Mouse (Mus musculus) fibroblast of lung, adult 2 months (primary cell): ENCODE data around the gene Fam13a.

Source experiments
- DNase-seq: peaks from one replicate; pipeline ENCODE4 v3.0.0-alpha.2; 2011; ENCODE audit warnings: low read depth

Gene Fam13a

DNA sequence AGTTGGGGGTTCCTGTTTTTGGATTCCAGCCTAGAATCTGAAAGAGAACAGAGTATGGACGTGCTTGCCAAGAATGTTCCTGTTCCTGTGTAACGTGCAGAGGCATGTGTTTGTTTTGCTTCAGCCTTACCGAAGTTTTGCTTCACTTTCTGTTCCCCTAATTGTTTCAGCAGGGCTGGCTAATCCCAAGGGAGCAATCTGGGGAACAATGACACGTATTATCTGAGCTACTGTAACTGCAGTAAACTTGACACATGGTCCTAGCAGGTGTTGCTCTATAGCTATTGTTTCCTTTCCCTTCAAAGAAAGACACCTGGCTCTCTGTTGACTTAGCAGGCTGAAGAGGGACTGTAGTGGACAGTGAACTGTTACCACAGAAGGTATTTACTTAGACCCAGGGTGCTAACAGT is 25.3 kb downstream of the Fam13a start:
- no peak for DNase-seq

DNA sequence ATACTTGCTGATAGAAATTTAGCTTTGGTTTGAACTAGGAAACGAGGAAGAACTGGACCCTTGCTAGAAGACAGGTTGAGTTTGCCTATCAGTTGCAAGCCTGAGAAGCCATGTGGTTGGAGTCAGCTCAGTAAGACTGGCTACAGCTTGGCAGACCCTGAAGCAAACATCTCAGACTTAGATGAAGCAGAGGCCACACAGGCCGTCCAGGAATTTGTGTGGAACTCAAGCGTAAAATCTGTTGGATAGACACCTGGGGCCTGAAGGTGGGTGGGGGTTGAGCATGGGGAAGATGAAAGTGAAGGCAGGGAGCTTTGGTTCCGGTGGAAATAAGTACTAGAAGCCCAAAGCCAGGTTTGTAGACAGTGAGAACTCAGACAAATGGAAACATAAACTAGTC is 25.8 kb downstream of the Fam13a start:
- no peak for DNase-seq

DNA sequence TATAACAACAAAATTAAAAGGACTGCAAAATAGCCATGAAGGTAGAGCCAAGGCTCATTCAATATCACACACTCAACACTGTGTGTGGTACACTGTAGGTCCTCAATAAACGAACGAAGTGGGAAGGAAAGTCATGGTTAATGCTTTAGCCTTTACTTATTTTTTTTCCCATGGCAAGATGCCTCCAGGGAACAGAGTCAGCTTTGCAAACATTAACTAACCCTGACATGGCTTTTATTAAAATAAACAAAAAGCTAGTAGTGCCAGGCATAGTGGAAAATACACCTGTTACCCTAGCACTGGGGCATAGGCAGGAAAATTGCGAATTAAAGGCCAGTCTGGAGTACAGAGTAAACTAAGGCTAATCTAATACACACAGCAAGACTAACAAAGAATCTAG is 35.2 kb downstream of the Fam13a start:
- DNase-seq, result no peak

DNA sequence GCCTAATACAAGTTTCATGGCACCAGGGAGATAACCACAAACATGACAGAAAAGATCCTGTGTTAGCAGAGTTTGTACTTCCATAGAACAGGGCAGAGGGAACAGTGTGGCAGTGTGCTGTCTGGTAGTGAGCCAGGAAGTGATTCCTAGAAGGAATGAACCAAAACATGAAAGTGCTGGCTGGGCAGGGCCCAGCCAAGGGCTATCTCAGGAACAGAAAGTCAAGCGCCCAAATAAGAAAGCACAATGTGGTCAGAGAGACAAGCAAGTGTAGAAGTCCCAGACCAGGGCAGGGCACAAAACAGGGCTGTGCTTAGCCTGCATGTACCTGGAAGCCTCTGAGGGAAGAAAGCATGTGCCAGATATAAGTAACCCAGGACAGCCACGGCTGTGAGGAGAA is 35.6 kb downstream of the Fam13a start:
- no peak for DNase-seq

DNA sequence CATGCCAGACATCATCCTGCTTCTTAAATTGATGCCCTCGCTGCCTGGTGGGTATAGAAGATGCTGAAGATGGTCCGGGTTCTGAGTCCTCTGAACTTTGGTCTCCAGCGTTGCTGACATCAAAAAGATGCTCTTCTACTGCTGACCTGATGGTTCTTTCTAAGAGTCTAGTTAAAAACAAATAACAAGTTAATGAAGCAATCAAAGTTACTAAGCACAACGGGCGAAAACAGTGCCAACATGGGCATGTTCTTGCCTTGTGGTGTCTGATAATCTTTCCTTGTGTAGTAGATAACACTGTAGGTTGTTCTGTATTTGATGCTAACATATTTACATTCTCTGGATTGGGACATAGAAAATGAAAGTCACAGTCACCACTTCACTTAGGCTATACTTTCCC is 37.2 kb downstream of the Fam13a start:
- no peak for DNase-seq

DNA sequence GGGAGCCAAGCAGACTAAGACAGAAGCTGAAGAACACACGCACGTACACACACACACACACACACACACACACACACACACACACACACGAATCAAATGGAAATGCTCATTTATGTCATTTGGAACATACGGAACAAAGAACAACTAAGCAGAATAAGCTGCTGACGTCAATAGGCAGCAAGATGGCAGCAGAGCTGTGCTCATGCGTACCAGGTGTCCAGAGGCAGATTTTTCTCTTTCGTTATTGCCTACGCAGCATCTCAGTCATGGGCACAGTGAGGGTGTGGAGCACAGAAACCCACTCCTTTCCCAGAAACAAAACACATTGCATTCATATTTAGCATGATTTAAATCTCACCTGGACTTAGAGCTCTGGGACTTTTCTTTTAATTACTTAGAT is 39.2 kb downstream of the Fam13a start:
- DNase-seq, result no peak

DNA sequence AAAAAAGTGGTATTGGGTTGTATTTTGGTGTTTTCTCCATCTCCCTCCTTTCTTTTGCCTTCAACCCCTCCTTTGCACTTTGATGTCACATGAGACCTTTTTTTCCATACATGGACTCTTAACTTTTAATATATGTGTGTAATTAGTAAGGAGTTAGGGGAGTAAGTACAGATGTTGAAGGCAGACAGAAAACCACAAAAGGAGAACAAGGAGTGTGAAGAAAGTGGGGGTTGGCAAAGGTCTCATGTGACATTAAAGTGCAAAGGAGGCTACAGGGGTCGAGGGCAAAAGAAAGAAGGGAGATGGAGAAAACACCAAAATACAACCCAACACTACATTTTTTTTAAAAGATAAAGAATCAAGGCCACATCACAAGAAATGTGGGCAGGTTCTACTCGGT is 49.1 kb downstream of the Fam13a start:
- no peak for DNase-seq

DNA sequence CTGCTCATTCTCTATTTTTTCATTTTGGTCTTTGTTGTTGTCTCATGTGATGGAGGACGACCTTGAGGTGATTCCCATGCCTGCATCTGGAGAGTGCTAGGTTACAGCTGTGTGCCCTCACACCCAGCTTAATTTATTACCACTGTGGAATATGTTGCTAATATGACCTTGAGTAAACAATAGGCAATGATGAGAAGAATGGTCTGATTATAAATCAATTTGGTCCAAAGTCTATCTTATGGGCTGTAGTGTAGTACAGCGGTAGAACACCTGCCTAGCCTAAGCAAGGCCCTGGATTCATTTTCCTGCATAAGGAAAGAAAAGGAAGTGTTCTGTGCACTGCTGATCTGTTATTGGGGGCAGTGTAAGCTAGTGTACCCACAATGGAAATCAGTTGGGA is 49.9 kb downstream of the Fam13a start:
- no peak for DNase-seq

DNA sequence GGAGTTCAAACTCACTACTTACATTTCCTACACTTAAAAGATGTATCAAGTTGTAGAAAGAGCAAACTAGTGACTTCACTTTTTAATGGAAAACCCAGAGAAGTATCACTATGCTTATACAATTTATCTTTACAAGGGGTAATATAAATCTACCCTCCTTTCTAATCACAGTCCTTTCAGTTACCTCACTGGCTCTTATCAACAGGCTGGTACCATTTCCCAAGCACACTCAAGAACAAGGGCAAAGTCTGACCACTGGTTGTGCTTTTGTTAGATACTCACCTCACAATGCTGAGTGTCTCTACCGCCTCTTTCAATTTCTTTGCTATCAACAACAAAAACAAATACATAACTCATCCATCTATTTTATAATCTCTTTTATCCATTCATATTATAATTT is 51.5 kb downstream of the Fam13a start:
- no peak for DNase-seq

DNA sequence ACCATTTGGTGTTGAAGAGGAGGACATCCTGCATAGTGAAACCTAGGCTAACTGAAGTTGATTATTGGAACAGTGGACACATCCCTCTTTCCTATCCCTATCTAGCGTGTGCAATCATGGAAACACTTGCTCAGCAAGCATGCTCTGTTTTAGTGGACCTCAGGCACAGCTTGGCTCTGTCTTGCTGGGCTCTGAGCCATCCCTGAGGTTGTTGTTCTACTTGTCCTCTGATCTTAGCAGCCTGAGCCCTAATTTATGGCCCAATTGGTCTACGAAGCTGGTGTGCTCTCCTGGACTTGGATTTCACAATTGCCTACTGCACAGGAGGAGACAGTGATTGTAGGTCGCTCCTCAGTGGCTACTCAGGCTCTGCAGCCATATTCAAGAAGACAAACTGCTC is 56.1 kb downstream of the Fam13a start:
- no peak for DNase-seq

DNA sequence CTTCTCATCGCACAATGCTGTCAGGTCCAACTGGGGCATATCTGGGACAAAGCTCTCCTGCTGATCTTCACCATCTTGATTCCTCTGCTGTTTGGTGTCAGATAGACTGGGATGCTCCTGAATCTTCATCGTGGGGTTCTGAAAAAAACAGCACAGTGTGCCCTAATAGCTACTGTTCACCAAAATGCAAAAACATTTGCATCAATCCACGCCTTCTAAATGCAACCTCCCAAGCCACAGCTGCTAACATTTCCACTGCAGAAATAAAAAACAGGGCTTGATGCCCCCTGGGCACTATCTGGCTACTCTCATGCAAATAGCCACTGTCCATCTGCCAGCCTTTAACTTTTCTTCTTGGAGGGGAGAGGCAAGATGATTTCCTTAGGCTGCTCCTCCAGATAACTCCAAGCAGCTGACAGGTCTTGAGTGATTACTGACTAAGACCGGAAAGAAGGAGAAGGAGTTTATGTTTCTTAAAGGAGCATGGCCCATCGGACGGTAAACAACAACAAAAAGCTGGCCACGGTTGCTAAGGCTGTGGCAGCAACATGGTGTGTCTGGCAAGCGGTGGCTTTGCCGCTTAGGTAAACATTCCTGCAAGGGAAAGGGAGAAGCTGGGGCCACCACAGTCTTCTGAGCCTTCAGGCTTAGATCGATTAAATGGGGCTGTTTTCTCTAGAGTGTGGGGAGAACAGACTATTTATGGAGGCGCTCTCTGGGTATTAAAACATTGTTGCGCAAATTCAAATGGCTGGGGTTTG is 59.1 kb downstream of the Fam13a start:
- no peak for DNase-seq

DNA sequence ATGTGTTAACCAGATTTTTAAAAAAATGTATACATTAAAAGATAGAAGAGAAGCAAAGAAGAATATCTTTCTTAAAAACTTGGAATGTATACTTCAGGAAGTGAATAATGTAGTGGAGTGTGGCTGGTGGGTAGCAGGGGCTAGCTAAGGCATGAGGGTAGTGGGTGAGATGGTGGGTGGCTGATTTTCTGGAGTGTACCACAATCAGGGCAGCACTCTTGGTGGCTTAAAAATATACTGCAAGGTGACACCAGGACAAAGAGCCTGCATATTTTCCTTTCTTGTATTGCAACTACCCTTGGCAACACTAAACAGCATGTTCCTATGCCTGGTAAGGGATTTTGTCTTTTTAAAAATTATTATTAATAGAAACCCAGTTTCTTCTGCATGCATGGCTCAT is 59.8 kb downstream of the Fam13a start:
- no peak for DNase-seq

DNA sequence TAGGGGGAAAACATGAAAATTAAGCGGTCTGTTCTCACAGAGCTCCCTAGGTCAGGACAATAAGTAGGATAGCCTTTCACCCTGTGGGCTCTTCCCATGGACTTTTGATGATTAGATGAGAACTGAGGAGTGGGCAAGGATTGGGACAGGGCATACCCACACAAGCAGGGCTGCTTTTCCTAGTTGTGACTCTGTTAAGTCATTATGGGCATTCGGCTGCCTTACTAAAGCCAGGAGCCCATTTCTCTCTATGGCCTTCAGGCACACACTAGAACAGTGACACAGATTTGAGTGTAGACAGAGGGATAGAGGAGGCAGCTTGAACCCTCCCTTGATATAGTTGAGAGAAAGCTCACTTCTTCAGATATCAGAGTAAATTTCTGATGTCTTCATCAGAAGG is 60.3 kb downstream of the Fam13a start:
- no peak for DNase-seq

DNA sequence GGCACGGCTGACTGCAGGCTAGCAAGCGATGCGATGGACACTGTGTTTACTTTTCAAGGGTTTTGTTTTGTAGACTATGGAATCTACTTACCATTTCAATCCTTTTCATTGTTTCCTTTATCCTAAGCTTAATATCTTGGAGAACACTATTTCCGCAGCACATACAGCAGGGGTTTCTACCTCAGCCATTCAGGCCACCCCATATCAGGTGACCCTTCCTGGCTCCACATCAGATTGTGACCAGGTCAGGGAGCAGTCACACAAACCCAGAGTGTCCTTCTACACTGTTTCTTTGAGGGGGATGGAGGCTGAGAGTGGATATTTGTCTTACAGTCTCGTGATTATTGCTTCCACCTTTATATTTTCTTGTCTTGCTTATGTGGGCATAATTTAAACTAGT is 61.7 kb downstream of the Fam13a start:
- DNase-seq, result no peak

DNA sequence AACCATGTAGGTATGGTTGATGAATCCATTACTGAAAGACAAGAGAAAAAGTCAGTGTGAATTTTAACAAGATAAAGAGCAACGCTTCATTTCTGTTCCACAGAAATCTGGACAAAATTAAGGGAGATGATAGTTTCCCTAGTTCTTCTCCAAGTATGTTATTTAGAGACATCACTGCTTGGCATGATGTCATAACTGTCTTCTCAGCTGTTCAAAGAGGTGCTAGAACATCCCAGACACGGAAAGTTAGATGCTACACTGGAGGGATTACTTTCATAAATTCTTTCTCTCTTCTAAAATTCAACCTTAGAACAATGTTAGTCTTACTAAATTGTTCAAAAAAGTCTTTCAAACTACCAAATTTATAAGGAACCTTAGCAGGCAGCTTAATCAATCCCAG is 63.8 kb downstream of the Fam13a start:
- no peak for DNase-seq

DNA sequence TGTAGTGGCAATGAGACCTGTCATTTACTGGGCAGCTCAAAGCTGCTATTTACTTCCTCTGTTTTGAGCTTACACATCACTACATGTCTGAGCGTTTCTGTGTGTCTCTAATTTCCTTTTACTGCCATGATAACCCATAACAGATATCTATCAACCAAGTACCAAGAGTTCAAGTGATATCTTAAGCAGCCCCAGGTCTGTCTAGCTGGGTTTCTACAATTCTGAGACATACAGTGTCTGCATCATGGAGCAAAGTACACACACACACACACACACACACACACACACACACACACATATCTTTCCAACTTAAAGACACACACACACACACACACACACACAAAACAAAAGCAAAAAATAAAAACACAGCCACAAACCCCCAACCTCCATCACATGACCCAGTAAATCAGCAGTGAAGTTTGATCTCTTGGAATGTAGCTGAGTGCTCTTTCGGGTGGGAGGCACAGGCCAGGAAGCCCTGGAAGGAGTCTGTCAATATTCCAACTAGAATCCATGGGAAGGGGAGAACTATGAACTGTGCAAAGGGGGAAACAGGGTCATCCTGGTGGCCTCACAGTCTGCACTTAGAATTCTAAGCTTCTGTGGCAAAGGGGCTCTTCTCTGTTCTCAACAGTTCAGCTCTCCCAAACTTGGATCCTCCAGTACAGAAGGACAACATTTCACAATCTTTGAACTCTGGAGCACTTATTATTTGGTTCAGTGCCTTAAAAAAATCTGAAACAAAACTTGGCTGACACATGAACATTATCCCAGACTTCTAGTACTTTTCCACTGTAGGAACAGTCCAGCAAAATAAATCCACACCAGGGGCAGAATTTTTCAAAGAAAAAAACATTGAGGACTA is 73.0 kb downstream of the Fam13a start:
- peak; percentile 43 for DNase-seq

DNA sequence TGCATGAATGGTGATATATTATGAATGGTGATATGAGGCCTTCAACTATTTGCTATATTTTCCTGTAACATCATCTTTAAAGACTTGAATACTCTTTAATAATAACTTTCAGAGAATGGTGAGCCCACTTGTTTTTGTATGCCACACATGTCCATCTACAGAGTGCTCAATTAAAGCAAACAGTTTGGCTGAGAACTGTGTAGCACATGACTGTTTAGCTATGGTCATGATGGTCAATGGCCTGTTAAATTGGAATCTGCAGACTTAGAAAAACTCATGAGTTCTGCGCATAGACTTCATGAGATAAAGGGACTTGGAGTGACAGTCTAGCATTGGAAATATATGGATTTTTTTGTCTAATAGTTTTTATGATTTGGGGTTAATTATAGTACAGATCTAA is 73.9 kb downstream of the Fam13a start:
- no peak for DNase-seq

DNA sequence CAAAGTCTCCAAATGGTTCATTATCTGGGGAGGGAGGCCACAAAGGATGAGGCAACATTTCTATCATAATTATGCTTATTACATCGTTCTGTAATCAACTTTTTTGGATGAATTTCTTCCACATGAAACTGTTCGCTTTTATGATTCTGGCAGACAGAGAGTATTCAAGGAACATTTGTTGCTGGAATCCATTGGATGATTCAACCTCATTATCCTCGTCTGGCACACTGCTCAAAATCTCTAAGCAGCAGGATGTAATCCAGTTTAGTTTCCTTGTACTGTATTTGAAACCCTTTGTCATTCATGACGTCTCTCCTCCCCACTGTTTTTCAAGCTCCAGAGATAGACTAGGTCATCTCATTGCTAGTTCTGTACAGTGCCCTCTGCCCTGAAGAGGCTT is 77.5 kb downstream of the Fam13a start:
- DNase-seq, result no peak

DNA sequence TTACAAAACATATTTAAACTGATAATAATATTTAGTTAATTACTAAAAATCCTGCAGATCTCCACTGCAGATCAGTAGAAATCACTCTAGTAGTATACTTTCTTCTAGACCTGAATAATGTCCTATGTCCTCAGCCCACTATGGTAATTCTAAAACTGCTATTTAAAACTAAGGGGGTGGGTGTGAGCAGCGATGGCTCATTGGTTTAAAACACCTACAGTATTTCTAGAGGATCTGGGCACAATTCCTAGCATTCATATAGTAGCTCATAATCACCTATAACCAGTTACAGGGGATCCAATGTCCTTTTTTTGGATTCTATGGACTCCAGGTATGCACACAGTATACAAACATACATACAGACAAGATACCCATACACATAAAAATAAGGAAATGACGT is 78.1 kb downstream of the Fam13a start:
- no peak for DNase-seq

DNA sequence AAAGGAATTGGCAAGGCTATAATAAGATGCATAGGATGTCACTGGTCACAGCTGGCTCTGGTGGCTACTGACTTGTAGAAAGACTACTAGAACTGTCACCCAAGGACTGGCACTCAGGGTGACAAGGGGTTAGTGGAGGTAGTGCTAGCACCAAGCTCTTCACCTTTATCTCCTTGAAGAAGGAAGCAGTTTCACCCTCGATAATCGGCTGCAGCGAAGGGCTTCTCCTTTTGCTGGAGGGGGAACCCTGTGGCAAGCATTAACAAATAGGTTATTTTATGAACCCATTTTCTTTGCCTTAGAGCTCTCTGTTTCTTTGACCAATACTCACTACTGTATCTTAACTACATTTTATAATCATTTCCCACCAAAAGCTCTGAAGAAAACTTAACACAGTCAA is 80.4 kb downstream of the Fam13a start:
- DNase-seq, result no peak

DNA sequence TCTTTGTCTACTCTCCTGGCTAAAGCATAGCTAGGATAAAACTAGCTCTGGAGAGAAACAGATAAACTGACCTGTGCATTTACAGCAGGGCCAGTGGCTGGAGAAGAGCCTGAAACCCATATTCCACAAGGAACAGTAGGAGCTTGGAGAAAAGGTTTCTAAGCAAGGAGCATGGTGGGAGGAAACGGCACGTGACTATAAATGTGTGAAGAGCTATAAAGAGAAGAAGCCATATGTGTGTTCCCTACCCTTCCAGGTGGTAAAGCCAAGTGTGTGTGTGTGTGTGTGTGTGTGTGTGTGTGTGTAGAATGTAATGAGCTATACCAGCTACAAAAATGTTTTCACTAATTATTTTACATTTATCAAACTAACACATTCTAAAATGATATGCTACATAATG is 82.1 kb downstream of the Fam13a start:
- DNase-seq, result no peak

DNA sequence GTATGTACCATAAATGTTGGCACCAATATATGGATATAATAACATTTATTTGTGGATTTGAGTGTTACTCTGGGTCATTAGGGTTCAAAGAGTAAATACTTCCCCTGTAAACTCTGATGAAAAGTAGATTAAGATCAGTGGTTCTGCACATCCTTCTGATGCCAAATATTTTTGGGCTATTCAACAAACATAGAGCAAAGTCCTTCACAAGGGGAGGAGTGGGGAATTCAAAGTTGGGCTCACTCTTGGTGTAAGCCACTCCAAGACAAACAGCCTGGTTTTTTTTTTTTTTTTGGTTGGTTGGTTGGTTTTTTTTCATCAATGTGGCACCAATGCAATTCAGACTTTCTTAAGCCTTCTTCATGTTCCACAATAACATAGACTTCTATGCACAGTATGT is 86.6 kb downstream of the Fam13a start:
- DNase-seq, result no peak

DNA sequence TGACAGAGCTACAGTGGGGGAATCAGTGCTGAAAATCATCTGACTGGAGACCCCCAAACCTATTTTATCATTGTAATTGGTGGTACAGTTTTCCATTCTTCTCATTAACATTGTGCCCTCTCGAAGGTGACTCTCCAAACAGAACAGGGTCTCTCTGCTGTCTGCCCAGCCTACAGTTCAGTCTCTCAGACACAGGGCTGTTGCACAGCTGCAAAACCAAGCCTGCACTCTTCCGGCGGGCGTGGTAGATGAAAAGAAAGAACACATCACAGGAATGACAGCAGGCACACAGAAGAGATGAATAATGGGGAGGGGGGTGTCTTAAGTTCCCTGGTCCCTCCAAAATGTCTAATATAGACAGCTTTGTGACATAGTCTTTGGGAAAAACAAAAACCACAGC is 90.2 kb downstream of the Fam13a start:
- DNase-seq, result no peak
